Mouse (Mus musculus) myocyte (in vitro differentiated cells): Measurements from ENCODE around the gene Cxcl1.

Experiments
- CEBPB ChIP-seq: IDR thresholded peaks from 2 replicates; pipeline ENCODE4 v1.6.1; 2011; ENCODE audit warnings: mild to moderate bottlenecking, moderate library complexity; ENCODE audit not compliant: poor library complexity, insufficient read depth, severe bottlenecking
- E2F4 ChIP-seq: IDR thresholded peaks from one replicate; pipeline ENCODE4 v1.6.1; 2011; ENCODE audit warnings: mild to moderate bottlenecking, control low read depth, moderate library complexity; ENCODE audit not compliant: insufficient read depth
- MAX ChIP-seq: IDR thresholded peaks from one replicate; pipeline ENCODE4 v1.6.1; 2011; ENCODE audit warnings: low read depth, mild to moderate bottlenecking, control low read depth
- POLR2A ChIP-seq: IDR thresholded peaks from one replicate; pipeline ENCODE4 v1.6.1; 2011; ENCODE audit warnings: low read depth, mild to moderate bottlenecking, control low read depth, moderate library complexity; ENCODE audit not compliant: insufficient read length
- POLR2AphosphoS2 ChIP-seq: IDR thresholded peaks from one replicate; pipeline ENCODE4 v1.6.1; 2011; ENCODE audit warnings: low read depth, control low read depth; ENCODE audit not compliant: insufficient read length
- TCF12 ChIP-seq: IDR thresholded peaks from one replicate; pipeline ENCODE4 v1.6.1; 2011; ENCODE audit warnings: mild to moderate bottlenecking, control low read depth; ENCODE audit not compliant: poor library complexity, insufficient read depth, severe bottlenecking
- USF1 ChIP-seq: IDR thresholded peaks from one replicate; pipeline ENCODE4 v1.6.1; 2011; ENCODE audit warnings: low read depth, mild to moderate bottlenecking, control low read depth, moderate library complexity

GRCm38 (mm10) chr5:90881021-90881420 is 10.0 kb upstream of the Cxcl1 start:
- TF ChIP-seq E2F4 (no peak), POLR2A (no peak), TCF12 (no peak), MAX (no peak), USF1 (no peak), CEBPB (no peak), POLR2AphosphoS2 (no peak)
